Mouse (Mus musculus): Measurements from ENCODE around the gene Cnga2.
"Not testable (repeated sequence)": the region's sequence is repeated elsewhere in the genome, so short reads cannot be mapped to it uniquely, and the experiment has no call there.

Cnga2 gene

DNA sequence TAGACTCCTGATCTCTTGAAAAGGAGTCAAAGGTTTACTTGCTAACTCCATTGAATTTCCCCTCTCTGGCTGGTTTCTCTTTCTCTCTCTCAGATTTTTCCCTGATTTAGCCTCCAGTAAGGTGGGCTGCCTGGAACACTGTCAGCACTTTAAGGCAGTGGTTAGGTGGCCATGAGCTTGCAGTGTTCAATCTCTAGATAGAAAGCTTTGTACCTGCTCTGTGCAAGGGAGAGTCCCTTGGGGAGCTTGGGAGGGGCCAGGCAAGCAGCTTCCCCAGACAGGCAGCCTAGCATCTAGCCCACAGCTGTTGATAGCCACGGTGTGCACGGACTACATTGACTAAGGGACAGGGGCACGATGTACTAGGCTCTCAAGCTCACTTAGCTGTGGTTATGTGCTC, at the start of gene Cnga2:
TSS of gene Cnga2 (plus strand) at position 301 of the 400 bp plus-strand sequence.
- DNase-seq (ENCODE audit: extremely low spot score, low read depth, low spot score): no peak

DNA sequence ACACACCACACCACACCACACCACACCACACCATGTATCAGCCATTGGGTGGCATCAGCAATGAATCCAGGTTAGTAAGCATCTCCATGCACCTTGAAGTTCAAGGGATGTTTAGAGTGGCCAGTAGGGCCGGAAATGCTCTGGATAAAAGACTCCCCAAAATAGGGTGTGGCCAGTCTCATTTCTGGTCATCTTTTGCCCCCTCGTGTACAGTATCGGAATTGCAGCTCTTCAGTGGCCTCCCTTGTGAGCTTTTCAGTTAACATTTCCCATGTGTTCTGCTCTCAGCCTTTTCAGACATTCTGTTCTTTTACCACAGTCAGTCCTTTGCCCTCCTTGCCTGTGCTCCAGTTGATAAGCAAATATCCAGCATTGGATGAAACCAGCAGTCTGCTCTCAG, 45.0 kb upstream of the Cnga2 start:
- peak; percentile 26 for DNase-seq (ENCODE audit: extremely low spot score, low read depth, low spot score)

DNA sequence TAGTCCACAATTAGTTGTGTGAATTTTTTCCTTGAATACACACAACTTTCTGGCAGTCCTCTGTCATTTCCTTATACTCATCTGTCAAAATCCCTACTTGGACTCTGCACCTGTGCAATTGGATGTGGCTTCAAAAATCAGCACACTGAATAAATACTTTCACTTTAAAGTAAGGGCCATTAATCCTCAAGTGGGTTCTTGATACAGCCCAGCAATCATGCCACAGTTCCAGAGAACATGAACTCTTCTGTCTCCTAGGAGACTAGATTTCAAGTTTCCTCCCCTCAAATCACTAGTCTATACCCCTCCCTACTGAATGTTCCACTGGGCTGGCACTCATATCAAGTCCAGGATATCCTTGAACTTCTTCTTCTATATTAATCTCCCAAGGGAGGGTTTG, 33.3 kb upstream of the Cnga2 start:
- DNase-seq (ENCODE audit: extremely low spot score, low read depth, low spot score): no peak

DNA sequence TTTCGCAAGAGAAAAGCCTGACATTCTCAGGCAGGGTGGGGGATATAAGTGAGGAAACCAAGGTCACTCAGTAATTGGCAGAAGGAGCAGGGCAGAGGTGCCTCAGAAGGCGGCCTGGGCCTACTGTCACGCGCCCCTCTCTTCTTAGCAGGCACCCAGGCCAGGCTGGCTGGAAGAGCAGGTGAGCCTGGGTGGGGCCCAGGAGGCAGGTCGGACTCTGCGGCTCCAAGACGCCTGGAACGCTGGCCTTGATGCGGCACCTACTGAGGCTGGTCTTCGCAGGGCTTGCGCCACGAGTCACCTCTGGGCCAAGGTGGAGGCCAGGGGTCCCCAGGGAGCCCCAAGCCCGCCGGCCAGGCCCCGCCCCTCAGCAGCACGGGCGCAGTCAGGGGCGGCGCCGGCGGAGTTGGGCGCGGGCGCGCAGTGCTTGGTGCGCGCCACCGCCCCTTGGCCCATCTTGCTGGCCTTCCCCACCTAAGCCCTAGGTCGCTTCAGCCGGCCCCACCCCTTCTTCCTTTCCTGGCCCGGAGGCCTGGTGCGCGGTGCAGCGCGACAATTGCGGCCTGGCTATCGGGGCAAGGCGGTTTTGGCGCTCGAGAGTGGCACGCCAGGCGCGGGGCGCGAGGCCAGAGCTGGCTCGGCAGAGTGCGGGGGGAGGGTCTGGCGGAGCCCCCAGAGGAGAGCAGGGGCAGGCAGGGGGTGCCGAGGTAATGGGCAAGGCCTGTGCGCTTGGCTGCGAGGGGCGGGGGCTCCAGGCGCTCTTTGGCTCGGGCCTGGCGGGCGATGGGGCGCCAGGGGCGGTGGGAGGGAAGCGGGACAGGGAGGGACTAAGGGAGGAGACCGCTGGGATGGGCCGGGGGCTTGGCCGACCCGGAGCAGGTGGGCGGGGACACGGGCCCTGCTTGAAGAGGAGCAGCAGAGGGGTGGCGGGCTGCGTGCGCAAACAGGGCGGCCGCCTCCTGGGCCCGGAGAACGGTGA, 29.3 kb upstream of the Cnga2 start, which contains the start of gene Prrg3:
TSS of gene Prrg3 (plus strand) at position 552 of the 979 bp plus-strand sequence.
- DNase-seq (ENCODE audit: extremely low spot score, low read depth, low spot score): no peak

DNA sequence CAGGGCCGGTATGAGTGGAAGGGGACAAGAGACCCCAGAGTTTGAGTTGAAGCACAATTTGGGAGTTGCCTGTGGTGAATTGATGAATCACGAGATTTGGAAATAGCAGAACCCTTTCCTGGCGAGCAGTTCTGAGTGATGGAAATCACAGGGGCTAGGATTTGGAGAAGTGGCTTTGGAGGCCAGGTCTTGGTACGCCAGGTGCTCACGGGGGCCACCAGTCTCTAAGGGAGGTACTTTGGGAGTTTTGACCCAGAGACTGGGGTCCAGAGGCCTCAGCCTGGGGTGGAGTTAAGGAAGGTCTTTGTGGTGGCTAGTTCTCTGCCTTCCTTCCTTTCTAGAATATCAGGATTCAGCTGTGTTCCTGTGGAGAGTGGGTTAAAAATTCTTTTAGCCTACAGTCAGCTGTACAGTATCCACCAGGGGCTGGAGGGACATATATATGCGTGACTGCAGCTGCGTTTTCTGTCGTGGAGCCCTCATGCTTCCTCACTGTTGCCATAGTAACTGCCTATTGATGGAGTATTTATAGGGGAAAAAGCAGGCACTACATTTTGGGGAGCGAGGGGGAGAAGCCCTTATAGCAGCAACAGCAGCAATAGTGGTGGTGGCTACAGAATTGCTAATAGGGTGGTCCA, 28.3 kb upstream of the Cnga2 start:
- DNase-seq (ENCODE audit: extremely low spot score, low read depth, low spot score): no peak

DNA sequence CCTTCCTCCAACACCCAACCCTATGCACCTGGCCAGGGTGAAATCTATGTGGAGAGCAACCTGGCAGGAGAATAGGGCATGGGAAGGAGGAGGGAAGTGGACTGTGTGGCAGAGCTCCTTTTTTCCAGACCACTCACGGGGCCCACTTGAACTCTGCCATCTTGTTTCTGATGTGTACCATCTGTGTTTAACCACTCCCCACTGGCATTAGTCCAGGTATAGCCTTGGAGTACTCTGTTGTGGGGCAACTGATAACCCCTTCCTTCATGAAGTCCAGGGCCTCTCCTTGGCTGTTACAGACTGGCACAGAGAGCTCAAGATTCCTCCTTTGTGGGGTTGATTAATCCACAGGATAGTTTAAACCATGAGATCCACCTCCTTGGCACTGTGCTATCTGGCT, 23.4 kb upstream of the Cnga2 start:
- DNase-seq (ENCODE audit: extremely low spot score, low read depth, low spot score): no peak

DNA sequence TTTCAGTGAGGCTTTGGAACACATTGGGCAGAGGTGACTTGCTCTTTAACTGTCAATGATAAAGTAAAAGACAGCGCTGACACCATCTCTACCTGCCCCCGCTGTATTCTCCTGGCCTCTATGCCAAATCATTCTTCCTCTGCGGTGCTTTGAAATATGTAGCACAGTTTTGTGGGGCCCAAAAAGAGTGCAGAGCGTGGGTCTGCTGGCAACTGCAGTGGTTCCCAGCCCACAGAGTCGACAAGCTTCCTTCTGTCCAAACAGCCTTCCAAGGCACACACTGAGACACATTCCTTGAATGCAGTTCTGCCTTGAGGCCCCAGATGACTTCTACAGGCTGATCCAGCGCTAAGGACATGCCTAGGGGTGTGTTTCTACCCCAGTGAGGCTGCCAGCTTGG, 22.8 kb upstream of the Cnga2 start:
- no peak for DNase-seq (ENCODE audit: extremely low spot score, low read depth, low spot score)

DNA sequence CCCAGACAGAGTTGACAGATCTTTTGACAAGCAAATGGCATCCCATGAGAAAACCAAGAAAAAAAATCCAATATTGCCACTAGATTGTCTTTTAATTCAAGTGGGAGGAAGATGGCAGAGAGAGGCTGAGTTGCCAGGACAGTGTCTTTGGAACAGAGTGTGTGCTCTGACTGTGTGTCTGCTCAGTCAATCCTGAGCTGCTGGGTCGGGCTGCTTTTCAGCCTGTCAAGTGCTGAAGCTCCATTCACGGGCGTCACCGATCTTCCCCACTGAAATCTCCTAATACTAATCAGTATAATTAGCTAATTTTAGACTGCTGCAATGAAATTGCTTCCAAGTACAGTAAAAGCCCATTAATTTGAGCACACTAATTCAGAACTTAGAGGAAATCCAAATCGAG, 20.3 kb upstream of the Cnga2 start:
- no peak for DNase-seq (ENCODE audit: extremely low spot score, low read depth, low spot score)

DNA sequence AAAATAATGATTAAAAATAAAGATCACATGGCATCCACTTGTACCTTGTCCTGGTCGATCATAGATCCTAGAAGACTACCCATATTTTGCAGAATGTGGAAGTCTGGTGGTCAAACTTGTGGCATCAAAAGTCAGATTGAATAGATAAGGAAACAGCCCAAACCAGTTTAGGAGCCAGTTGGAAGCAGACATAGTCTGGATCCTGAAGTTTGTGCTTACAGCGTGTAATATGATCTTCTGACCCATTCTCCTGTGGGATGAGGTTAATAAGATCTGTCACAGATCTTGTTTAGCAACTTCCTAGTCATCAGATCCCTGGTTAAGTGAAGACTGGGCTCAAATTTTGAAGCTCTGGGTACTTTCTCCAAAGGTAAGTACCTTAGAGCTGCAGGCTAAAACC, 19.0 kb upstream of the Cnga2 start, which contains the start of gene Fate1:
TSS of gene Fate1 (plus strand) at position 301 of the 400 bp plus-strand sequence.
- no peak for DNase-seq (ENCODE audit: extremely low spot score, low read depth, low spot score)

DNA sequence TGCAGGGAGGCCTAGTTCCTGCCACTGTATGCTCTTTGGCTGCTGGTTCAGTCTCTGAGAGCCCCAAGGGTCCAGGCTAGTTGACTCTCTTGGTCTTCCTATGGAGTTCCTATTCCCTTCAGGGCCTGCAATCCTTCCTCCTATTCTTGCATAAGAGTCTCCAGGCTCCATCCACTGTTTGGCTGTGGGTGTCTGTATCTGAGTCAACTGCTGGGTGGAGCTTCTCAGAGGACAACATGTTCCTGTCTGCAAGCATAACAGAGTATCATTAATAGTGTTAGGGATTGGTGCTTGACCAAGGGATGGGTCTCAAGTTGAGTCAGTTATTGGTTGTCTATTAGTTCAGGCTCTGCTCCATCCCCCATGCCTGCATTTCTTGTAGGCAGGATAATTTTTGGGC, 14.0 kb upstream of the Cnga2 start:
- DNase-seq (ENCODE audit: extremely low spot score, low read depth, low spot score): not testable (repeated sequence)

DNA sequence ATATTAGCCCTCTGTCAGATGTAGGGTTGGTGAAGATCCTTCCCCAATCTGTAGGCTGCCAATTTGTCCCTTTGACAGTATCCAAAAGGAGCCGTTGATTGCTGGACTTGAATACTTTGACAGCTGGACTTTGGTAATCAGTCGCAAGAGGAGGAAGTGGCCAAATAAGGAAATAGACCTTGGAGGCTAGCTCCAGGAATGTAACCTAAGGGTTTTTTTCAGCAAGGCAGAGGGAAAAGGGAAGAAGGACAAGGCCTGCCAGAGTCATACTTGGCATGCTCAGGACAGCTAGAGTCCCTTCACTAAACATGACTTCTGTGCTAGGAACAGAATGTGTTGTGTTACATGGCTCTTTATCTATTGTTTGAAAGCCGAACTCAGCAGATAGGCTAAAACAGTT, 11.2 kb upstream of the Cnga2 start:
- DNase-seq (ENCODE audit: extremely low spot score, low read depth, low spot score): no peak

DNA sequence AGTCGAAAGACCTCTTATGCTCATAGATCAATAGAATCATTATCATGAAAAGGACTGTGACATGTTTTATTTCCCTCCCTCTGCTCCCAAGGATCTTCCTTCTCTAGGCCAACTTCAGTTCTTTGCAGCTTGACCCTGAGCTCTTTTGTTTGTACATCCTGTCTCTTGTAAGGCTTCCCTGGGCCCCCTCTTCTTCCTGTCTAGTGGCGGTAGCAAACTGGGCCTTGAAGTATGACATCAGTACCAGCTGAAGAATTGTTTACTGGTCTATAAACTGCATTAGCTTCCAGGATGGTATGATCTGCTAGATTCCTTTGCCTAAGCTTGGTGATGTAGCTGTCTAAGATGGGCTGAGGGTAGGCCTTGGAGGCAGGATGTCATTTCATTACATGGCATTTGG, 10.3 kb upstream of the Cnga2 start:
- DNase-seq (ENCODE audit: extremely low spot score, low read depth, low spot score): no peak

DNA sequence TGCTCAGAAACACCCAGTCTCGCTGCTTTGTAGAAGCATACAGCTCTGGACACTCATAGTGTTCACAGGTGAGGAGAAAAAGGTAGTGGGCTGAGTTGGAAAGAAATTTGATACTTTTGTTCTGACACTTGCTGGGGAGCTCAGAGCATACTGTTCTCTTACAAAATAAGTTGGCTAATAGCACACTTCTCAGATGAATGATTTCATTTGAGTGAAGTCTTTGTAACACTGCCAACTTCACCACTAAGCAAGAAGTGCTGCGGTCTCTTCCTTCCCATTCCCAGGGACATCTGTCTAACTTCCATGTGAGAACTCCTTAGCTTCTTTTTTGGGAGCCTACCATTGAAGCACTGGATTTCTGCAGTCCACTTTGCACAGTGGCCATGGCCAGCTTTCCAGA, 8.4 kb upstream of the Cnga2 start:
- no peak for DNase-seq (ENCODE audit: extremely low spot score, low read depth, low spot score)

DNA sequence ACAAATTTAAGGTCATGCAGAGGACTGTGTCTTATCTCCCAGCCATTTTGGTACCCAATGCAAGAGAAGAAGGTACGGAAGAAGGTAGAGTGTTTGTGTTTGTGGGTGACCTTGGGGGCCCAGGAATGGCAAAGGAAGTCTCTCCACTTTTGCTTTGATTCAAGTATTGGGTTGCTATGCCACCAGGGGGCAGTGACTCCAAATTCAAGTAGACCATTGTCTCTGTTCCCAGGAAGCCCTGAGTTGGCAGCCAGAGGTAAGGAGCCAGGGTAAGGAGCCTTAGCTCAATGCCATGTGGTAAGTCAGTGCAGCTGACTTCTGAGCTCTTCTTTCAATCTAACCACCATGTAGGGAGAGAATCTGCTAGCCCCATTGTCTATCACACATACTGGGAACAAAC, 7.9 kb upstream of the Cnga2 start:
- no peak for DNase-seq (ENCODE audit: extremely low spot score, low read depth, low spot score)

DNA sequence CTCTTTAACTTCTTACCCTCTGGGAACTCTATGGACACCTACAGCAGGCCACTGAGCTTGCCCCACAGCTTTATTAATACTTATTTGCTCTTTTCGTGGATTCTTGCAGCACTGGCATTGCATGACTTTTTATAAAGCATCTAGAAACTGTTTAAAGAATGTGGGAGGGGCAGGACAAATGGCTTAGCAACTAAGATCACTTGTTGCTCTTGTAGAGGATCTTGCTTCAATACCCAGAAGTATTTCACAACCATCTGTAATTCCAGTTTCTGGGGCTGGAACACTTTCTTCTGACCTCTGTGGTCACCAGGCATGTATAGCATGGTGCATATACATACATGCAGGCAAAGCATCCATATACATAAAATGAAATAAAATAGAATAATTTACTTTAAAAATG, 4.3 kb downstream of the Cnga2 start:
- DNase-seq (ENCODE audit: extremely low spot score, low read depth, low spot score): no peak

DNA sequence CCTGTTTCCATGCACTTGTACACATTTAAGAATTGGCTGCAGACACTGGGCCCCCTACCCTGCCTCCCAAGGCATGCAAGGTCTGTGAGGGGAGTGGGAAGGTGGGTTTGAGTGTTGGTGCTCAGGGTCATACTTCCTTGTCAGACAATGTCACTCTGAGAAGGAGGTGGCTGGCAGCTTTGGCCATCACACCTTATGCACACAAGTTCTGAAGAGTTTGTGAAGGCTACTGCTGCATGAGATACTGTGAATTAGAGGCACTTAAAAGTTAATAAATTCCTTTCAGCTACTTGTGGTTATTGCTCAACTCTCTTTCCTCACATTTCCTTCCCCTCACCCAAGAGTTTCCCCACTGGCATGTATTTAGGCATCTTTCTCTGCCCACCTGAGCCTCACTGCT, 18.3 kb downstream of the Cnga2 start:
- DNase-seq (ENCODE audit: extremely low spot score, low read depth, low spot score): no peak

DNA sequence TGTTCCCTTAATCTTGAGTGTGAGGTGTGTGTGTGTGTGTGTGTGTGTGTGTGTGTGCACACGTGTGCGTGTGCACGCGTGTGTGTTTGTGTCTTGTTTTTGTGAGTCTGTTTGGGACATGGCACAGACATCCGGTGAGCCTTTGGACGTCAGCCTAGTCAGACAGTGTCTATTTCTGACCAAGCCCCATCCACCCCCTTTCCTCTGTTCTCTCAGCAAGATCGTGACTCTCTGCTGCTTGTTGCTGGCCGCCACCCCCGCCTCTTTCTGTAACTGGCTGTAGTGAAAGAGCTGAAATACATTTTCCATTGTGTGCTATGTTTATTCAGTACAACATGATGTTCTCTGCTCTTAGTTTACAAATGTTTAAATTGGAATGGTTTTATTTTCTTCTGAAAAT, 20.6 kb downstream of the Cnga2 start:
- no peak for DNase-seq (ENCODE audit: extremely low spot score, low read depth, low spot score)

DNA sequence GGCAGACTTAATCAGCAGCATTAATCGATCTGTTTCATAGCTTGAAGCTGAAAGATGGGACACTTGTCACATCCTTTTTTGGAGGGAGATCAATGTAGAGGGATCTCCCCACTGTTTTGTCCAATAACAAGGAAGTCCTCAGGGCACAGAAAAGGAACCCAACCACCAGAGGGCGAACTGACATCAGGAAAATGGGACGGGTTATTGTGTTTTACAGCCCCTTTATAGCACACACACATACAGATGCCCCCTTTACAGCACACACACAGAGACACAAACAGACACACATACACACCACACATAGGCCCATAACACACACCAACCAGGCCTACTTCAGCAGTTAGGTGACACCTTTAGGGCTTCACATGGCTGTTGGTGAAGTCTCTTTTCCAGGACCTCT, 21.2 kb downstream of the Cnga2 start:
- DNase-seq (ENCODE audit: extremely low spot score, low read depth, low spot score): peak; percentile 0

DNA sequence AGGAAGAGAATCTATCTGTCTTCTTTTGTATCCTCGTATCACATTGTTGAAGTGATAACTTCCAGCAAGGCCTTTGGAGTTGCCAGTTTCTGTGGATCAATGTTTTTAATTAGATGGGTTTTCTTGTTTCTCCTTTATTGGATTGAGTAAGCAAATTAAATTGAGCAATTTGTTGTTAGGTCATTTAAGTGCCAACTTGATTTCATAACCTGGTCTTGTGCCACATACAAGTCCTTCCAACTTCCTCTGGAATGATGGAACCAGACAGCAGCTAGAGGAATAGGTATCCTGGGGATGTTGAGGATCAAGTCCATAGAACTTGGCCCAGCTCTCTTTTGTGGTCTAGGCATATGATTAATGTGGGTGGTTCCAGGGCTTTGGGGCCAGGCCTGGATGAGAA, 30.6 kb downstream of the Cnga2 start:
- DNase-seq (ENCODE audit: extremely low spot score, low read depth, low spot score): no peak

DNA sequence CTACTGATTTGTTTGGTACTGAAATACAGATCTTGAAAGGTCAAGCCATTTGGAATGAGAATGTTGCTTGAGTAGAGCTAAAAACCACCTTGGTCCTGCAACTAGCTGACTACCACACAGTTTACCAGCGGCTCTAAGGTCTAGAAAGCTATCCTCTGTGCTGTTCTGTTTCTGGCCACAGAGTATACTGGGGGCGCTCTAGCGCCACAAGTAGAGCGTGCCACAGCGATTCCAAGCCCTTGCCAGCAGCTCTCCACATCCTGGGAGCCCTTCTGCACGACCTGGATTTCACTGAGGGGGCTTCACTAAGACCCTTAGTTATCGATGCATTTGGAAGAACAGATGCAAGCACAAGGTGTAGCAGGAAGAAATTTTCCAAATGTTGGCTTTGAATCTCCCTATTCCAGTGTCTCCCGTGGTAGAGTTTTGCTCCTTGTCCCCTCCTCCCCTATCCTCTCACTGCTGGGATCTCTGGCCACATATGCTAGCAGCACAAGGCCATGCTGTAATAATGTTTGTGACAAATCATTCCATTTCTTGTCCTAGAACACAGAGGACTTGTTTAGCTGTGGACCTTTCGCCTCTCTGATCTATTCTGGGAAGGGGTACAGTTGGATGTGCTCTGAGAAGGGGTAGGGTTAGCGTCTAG, 31.2 kb downstream of the Cnga2 start:
- peak; percentile 1 for DNase-seq (ENCODE audit: extremely low spot score, low read depth, low spot score)

DNA sequence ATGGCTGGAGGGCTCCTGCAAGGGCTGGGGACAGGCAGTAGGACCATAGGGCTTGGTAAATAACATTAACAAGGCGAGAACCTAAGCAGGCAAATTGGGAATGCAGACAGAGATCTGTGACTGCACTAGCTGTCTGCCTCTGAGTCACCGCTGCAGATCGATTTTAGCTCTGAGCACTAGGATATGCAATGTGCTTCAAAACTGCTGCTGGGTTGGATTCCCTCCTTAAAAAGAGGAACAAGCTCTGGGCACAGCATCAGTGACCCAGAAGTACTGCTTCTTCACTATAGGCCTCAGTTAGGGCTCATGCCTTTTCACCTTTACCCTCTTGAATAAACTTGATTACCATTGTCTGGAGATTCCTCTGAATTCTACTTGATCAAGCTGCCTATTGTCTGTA, 31.9 kb downstream of the Cnga2 start:
- DNase-seq (ENCODE audit: extremely low spot score, low read depth, low spot score): no peak

DNA sequence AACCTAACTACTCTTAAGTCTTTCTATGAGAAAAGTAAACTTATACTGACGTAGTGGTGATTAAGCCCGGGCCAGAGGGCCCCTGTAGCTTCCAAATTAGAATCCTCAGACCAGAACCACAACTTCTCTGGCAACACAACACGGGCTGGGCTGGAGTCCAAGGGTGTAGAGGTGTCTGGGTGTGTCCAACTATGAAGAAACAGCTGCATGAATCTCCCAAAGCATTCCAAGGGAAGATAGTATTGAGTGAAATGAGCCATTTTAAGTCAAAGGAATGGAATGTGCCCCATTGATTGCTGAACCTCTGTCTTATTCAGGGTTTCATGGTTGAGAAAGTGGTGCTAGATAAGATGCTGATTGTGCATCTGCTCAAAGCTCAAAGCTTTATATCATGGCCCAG, 52.4 kb downstream of the Cnga2 start:
- DNase-seq (ENCODE audit: extremely low spot score, low read depth, low spot score): no peak

All from hindlimb bud, embryonic 11.5 days (tissue).